Mouse (Mus musculus) spleen, postnatal 14 days (tissue): ENCODE measurements around the gene Gm21969.

Experiments
- DNase-seq, 2 experiments: peaks; one replicate each; pipeline ENCODE4 v3.0.0; 2021 to 2022; ENCODE audit warnings: low spot score in 2 of 2

Gene Gm21969

DNA sequence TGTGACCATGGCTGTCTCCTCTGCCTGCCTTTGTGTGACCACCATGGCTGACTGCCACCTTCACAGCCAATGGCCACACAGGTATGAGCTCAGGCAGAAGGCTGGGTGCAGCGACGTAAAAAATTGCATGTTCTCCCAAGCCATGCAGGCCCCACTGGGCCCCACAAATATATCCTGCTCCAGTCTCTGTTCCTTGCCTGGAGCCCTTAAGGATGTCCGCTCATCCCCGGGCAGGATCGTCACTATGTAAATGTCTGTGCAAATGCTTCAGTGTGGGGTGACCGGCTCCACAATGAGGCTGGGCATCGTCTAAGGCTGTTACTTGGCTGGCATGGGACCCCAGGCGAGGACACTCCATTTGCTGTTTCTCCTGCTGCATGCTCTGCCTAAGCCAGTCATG is 50.3 kb downstream of the Gm21969 start, which contains the start of gene Tas1r2:
TSS of gene Tas1r2 (plus strand) at position 301 of the 400 bp plus-strand sequence.
- no peak for DNase-seq

DNA sequence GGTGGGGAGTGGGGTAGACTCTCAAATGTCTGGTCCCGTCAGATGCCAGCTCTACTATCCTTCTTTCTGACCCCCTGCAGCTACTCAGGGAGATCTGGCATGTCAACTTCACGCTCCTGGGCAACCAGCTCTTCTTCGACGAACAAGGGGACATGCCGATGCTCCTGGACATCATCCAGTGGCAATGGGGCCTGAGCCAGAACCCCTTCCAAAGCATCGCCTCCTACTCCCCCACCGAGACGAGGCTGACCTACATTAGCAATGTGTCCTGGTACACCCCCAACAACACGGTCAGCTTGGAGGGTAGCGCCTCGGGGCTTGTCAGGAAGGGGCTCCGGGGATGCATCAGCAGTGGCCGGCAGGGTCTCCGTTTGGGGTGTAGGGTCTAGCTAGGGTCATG is 58.9 kb downstream of the Gm21969 start:
- DNase-seq = no peak

DNA sequence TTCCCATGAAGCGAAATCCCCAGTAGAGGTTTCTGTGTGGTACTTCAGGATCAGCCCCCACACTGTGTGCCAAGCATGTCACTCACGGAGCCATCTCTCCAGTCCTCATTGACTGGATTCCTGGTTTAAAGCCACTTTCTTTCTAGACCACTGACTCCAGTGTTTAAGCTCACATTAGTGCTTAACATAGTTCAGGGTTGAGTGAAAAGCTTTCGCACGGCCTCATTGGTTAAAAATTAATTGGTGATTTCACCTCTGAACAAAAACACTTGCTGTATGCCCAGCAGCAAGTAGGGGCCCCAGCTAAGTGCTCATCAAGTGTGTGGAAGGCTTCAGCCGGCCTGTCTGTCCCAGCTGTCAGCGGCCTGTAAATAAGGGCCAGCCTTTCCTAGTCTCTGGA is 64.6 kb downstream of the Gm21969 start:
- DNase-seq = no peak

DNA sequence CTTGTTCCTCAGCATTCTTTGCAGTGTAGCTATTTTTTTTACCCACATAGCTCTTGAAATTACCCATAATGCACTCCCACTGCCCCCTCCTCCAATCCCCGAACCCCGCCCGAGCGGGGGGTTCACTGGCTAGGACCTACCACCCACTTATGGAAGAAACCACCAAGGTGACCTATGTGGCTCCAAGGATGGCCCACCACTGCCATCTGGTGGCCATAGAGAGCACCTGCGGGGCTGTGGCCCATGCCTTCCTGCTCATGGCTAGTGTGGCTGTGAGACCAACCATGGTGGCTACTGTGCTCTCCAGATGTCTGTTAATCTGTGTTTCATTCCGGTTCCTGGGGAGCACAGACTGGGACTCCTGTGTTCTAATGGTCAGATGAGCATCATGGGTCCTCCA is 66.9 kb downstream of the Gm21969 start:
- peak in 1 of 2 experiments; percentile 40 for DNase-seq

DNA sequence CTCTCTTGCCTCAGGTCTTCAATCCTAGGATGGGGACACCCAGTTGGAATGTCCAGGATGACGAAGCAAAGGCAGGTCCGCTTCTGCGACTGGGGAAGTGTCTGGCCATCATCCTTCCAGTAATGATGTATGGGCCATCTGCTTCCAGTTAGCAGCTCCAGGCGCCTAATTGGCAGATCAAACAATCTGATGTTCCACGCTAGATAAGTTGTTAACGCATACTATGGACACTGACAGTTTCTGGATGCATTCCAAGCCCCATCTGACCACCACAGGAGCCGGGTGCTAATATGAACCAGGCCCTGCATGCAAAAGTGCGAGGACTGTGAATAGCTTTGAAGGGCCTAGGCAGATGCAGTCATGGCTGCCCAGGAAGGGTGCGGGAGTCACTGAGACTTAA is 72.7 kb downstream of the Gm21969 start:
- no peak for DNase-seq

DNA sequence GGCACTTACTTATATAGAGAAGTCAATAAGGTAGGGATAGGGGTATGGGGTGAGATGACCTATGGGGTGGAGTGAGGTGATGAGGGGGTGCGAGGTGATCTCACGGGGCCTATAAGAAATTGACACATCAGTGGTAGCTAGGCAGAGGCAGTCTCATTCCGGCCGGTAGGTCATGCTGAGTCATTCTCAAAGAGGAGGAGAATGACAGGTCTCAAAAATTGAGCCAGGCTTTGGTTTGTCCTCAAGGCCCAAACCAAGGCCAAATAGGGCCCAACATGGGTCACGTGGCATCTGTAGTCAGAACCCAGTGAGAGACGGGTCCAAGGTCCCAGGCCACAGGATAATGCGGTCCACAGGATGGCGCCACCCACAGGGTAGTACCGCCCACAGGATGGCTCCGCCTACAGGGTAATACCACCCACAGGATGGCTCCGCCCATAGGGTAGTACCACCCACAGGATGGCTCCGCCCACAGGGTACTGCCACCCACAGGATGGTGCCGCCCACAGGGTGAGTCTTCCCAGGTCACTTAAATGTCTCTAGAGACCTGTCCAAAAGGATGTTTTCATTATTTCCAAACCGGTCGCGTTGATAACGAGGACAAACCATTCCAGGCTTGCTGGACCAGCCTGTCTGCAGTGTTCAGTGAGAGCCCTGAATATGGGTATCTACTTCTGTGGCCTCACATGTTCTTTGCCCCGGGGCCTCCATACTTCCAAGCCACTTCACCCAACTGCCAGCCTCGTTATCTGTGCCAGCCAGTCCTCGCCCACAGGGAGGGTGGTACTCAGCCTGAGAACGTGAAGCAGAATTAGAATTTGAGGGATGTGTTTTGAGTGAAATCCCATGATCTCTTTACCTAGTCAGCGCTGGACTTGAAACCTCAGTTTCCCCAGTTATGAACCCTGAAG is 81.0 kb downstream of the Gm21969 start:
- DNase-seq = peak; percentile 17 to 22

DNA sequence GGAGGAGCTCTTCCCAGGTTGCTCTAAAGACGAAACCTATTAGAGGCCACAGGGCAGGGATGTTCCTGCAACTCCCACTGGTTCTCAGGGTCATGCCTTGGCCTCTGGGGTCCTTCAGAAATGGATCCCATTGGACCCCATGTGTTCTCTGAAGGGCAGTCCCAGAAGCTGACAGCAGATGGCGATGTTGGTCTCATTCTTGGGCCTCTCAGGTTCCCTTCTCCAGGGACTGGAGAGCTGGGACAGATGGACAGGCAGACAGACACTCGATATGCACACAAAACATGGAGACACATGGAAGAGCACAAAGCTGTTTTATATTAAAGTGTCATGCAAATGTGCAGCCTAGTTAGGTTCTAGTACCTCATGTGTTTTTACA is 81.6 kb downstream of the Gm21969 start:
- peak in 1 of 2 experiments; percentile 31 for DNase-seq

DNA sequence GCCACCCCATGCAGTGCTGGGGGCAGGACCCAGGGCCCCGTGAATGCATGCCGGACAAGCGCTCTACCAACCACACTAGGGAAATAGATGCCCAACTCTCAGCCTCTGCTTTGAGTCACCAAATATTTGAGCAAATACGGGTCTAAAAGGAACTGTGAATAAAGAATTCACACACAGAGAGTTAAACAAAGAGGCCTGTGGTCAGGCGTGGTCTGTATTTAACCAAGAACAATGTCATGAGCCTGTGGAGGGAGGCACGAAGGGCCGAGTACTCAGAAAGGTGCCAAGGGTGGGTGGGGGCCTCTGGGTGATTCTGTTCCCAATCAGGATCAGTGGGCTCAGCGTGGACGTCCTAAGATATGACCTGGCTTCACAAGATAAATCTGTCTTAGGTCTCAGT is 85.1 kb downstream of the Gm21969 start:
- DNase-seq = no peak

DNA sequence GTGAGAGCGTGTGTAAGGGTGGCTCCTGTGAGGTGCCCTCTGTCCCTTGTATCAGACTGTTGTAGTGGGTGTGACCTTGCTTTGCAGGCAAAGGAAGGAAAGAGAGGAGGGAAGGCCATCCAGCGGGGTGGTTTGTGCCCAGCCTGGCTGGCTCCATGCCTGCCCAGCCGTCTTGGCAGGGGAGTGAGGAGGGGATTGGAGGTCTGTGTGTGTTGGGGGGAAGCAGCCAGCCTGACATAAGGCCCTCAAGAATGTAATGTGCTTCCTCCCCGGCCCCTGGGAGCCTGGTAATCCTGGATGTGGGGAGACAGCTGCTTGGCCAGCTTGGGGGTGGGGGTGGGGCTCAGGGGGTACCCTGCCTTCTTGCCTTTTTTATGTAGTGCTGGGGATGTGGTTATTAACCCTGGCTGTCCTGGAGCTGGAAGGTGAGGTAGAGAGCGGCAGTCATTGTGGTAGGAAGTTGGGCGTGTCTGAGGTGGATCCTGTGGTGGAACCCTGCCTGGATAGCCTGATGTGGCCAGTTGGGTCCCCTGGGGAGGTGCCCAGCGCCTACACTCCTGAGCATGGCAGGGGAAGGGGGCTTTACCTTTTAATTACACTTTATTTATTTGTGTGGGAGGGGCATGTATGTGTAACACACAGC is 86.8 kb downstream of the Gm21969 start:
- no peak for DNase-seq

DNA sequence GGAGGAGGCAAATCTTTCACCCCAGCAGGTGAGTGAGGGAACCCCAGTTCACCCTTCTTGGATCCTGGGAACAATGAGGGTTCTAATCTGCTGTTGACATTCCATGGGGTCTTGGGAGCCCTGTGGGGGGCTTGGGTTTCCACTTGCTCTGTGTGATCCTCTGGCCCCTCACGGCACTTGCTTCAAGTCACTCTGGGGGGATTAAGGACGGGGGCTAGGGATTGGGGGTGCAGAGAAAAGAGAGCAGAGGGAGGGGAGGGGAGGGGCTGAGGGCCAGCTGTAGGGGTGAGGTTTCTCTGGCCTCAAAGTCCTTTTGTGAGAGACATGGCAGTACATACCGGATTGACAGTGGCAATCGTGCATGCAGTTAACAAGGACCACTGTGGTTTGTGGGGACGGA is 90.3 kb downstream of the Gm21969 start:
- DNase-seq = no peak

DNA sequence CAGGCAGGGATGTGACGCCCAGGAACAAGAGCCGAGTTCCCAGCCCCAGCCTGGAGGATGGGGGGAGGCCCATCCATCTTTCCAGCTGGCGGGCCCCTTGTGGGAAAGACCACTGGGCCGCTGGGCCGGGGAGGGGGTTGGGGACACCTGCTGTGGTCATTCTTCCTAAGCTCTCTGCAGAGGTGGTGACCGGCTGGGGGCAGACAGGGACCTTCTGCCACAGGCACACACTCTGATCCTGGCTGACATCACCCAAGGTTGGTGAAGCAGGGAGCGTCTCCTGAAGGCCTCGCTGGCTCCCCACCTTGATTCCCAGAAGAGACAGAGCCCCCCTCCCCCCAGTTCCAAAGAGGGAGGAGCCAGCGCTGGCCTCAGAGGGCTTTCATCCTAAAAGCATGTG is 94.8 kb downstream of the Gm21969 start:
- no peak for DNase-seq

DNA sequence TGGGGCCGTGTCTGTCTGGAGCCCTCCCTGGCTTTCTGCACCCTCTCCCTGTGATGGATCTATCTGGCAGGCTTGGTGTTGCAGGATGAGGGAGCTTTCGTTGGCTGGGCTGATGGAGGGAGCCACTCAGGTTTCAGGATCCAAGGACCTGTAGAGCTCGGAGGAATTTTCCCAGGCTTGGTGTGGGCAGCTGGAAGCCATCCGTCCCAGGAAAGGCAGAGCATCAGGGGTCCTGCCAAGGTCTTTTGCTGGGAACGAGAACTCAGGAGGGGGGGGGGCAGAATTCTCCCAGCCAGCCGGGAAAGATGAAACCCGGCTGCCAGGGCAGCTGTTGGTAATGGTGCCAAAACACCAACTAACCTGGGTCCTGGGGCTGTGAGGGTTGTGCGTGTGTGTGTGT is 95.6 kb downstream of the Gm21969 start:
- no peak for DNase-seq

DNA sequence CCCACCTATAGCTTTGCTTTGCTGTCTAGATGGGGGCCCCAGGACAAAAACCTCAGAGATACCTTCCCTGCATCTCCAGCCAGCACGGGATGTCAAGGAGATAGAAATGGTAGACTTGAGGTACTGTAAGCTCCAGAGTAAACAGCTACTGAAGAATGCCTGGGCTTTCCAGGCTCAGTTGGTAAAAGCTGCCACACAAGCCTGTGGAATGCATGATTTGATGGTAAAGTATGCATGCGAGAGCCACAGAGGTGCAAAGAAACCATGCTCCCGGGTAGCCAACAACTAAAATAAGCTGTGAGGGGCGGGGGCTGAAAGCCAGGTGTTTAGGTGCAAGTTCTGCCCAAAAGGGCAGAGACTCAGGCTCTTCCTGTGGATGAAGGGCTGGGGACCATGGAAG is 99.9 kb downstream of the Gm21969 start:
- no peak for DNase-seq

DNA sequence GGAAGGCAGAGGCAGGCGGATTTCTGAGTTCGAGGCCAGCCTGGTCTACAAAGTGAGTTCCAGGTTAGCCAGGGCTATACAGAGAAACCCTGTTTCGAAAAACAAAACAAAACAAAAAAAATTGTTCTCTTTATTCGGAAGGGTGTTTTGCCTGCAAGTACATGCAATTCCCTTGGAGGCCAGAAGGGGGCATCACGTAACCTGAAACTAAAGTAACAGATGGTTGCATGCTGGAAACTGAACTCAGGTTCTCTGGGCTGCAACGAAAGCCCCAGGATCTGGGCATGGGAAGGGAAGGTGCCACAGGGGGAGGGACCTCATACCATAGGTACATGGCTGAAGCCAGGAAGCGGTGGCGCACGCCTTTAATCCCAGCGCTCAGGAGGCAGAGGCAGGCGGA is 100.5 kb downstream of the Gm21969 start:
- no peak for DNase-seq

DNA sequence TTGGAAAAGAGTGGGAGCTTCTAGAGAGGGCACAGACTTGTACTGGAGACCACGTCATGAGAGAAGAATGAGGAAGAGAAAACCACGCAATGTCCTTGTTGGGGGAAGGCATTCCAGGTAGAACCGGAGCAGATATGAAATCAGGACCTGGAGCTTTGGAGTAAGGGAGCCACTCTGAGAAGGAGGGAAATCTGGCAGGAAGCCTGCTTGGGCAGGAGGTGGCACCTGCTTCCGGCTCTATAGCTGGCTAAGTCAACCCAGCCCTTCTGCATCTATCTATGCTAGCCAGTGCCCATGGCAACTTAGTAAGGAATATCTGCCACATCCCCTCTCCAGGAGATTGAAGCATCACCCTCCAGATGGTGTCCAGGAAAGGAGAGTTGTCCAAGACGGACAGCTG is 103.0 kb downstream of the Gm21969 start:
- DNase-seq = no peak

DNA sequence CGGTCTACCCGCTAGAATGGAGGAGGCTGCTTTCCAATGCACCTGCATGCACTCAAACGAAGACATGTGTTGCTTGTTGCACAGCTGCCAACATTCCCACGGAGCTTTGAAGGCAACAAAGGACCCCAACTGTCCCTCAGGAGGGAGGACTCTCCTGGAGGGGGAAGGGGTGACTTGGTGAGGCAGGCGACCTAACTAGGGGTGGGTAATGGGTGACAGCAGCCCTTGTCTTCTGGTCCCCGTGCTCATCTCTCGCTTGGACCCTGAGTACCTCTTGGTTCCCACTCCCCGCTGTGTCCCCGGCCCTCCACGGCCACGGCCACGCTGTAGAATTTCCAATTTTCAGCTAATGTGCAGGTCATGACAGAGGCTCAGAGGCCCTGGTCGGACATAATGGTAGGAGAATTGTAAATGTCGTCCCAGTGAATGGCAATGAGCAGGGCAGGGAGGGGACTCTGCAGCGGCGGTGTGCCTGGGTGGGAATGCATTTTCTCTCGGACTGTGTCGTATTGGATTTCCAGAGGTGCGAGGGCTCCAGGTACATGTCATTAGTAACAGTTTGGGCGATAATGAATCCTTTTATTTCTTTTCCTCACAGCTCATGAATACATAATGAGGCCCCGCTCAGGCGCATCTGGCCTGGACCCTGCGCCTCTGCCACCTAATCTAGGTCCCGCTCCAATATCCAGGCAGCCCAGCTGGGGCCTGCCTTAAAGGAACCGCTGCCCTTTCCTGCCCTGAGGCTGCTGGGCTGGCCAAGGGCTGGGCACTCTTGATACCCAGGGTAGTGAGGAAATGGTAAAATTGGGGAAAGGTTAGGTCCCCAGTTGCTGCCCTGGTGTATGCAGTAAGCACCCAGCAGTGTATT is 107.7 kb downstream of the Gm21969 start:
- no peak for DNase-seq
